Mouse (Mus musculus) bone marrow, adult 2 months (tissue): ENCODE results near the gene Fam129b.

Experiments used
- CTCF ChIP-seq: fragments of 200-500 bp; IDR thresholded peaks from 2 replicates; pipeline ENCODE4 v1.5.1; 2011; ENCODE audit warnings: low read length, control low read depth; ENCODE audit not compliant: control insufficient read depth, insufficient read depth
- POLR2A ChIP-seq: fragments of 200-500 bp; IDR thresholded peaks from 2 replicates; pipeline ENCODE4 v1.6.1; 2011; ENCODE audit warnings: low read depth, mild to moderate bottlenecking, control low read depth, low read length, borderline replicate concordance; ENCODE audit not compliant: control insufficient read depth

DNA sequence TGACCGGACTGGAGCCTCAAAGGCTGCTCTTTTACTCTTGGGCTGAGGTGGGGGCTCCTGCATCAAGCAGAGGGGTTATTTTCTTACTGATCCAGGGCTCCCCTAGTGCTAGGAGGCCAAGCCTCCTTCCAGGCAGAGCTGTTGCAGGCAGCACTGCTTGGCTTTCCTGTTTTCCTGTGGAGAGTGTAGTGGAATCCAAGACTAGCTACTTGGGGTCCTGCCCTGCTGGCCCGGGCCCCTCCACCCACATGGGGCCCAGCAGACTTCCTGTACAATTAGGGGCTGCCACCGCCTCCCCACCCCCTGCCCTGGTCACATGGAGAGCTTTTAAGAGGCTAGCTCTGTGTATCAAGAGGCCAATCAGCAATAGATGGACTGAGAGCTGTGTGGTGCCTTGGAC lies 12.6 kb downstream of the Fam129b start:
- TF ChIP-seq CTCF (no peak), POLR2A (no peak)
